ENCODE assay signal across 18 mouse cellular contexts in the genomic region with DNA sequence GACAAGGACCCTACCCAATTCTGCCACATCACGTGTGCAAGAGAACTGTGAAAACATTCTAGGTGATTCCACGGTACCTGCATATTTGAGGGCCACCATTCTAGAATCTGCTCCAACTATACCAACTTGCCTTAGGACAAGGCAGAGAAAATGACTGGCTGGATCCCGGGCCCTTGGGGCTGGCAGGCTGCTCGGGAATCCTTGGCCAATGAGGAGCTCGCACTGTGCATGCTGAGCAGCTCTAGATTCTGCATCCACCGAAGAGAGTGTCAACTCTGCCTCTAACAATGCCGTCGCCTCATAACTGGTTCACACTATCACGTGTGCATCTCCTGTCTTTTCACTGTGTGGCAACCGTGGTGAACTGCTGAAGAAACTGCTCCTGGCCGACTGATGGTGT.
DNase-seq lines count a peak whose midpoint lies in the region; ATAC-seq and TF ChIP-seq lines count a peak whose summit lies in the region.
"Had no signal": no experiment of that assay in that cellular context is flagged by ENCODE, and none has a peak within 500 bp of the region (broad histone marks: within the 10 kb centered on the region; RNA-seq: fewer than 3 reads in every experiment).

No protein-coding gene starts in this region.

- no peak for ATAC-seq in limb, embryonic 12.5 days (ENCODE audit: insufficient number of reproducible peaks, insufficient read depth, low FRiP score, low TSS enrichment, low read depth)
- no peak for ATAC-seq in liver, postnatal 0 days
- ATAC-seq: CD4-positive, CD25-positive, alpha-beta regulatory T cell, adult 4 months; forebrain, embryonic 13.5 days; forebrain, embryonic 16.5 days; intestine, postnatal 0 days had no signal

- WGBS in limb, embryonic 12.5 days = 89% methylated on average over 11 of the region's 11 CpGs
- WGBS in liver, postnatal 0 days (ENCODE audit: insufficient replicate concordance) = 80% methylated on average over 11 of the region's 11 CpGs

- H3K4me2 ChIP-seq in limb, embryonic 12.5 days = no peak overlapping the region
- H3K4me2 ChIP-seq in liver, postnatal 0 days (ENCODE audit: low read depth, low read length) = no peak overlapping the region
- H3K4me2 ChIP-seq: forebrain, embryonic 13.5 days; heart, embryonic 11.5 days; hindbrain, embryonic 12.5 days; hindbrain, embryonic 15.5 days had no signal

- no peak for TF ChIP-seq CTCF in liver, postnatal 0 days (IDR thresholded peaks at IDR 0.05; ENCODE audit: low read depth)

- DNase-seq in cerebellum, adult 9-10 months = peak; percentile 33
- DNase-seq in cerebellum, adult 11 months = no peak
- peak; percentile 45 to 62 for DNase-seq in cerebellum, postnatal 14 days
- DNase-seq in cerebellum, postnatal 25 days = peak; percentile 47 to 55
- DNase-seq in liver, postnatal 0 days = no peak
- DNase-seq: adrenal gland, adult 8-10 months; adrenal gland, postnatal 25 days; gastrocnemius, adult 2 months; gastrocnemius, postnatal 14 days had no signal

- no peak for TF ChIP-seq EP300 in liver, postnatal 0 days (IDR thresholded peaks at IDR 0.05; ENCODE audit: low read depth)

- H3K4me3 ChIP-seq in limb, embryonic 12.5 days (replicated peaks) = no peak overlapping the region
- H3K4me3 ChIP-seq in liver, postnatal 0 days (ENCODE audit: low read depth, low read length) = no peak overlapping the region
- H3K4me3 ChIP-seq: forebrain, embryonic 10.5 days; forebrain, embryonic 13.5 days; gastrocnemius, adult 2 months; hindbrain, embryonic 12.5 days; hindbrain, embryonic 15.5 days had no signal

- H3K4me1 ChIP-seq in limb, embryonic 12.5 days (replicated peaks) = peaks cover 45% of the 10 kb centered on the region
- no peaks in the 10 kb centered on the region for H3K4me1 ChIP-seq in liver, postnatal 0 days (ENCODE audit: insufficient read depth)

- no peaks in the 10 kb centered on the region for H3K27me3 ChIP-seq in limb, embryonic 12.5 days
- no peaks in the 10 kb centered on the region for H3K27me3 ChIP-seq in liver, postnatal 0 days (ENCODE audit: insufficient read depth, low read length)
- H3K27me3 ChIP-seq: forebrain, embryonic 13.5 days; hindbrain, embryonic 12.5 days; hindbrain, embryonic 15.5 days had no signal

- no peak overlapping the region for H3K9ac ChIP-seq in limb, embryonic 12.5 days (replicated peaks)
- no peak overlapping the region for H3K9ac ChIP-seq in liver, postnatal 0 days (replicated peaks)
- H3K9ac ChIP-seq: forebrain, embryonic 13.5 days; hindbrain, embryonic 12.5 days; hindbrain, embryonic 15.5 days had no signal

- peak overlapping the region; percentile 26; the same call in 1 of the 2 replicates for H3K27ac ChIP-seq in limb, embryonic 12.5 days
- H3K27ac ChIP-seq in liver, postnatal 0 days (ENCODE audit: low read depth) = no peak overlapping the region
- H3K27ac ChIP-seq: forebrain, embryonic 10.5 days; forebrain, embryonic 13.5 days; gastrocnemius, adult 2 months; hindbrain, embryonic 12.5 days; hindbrain, embryonic 15.5 days had no signal

- H3K36me3 ChIP-seq in limb, embryonic 12.5 days = no peaks in the 10 kb centered on the region
- H3K36me3 ChIP-seq in liver, postnatal 0 days (replicated peaks; ENCODE audit: insufficient read depth, low read length) = no peaks in the 10 kb centered on the region
- H3K36me3 ChIP-seq: forebrain, embryonic 10.5 days; hindbrain, embryonic 12.5 days; hindbrain, embryonic 15.5 days had no signal

- no peaks in the 10 kb centered on the region for H3K9me3 ChIP-seq in limb, embryonic 12.5 days
- H3K9me3 ChIP-seq in liver, postnatal 0 days (ENCODE audit: low read length) = no peaks in the 10 kb centered on the region
- H3K9me3 ChIP-seq: forebrain, embryonic 10.5 days; forebrain, embryonic 13.5 days; hindbrain, embryonic 12.5 days; hindbrain, embryonic 15.5 days had no signal

Comparison
In these comparisons a context has a peak if more than half of its experiments do, and no peak if none do; other contexts are left out.
1. DNase-seq: peak in cerebellum, adult 9-10 months (single experiment), cerebellum, postnatal 14 days (2 of 2) and cerebellum, postnatal 25 days (2 of 2); none in cerebellum, adult 11 months (single experiment) and liver, postnatal 0 days (single experiment).